Mouse (Mus musculus) embryonic stem cell, embryonic (primary cell): ENCODE results near the gene 4930590J08Rik.

Experiments used
- CTCF ChIA-PET, 4 experiments: fragments of 300-600 bp in 2 of 4; fragments of 350-600 bp in 2 of 4; sonication (Branson Sonifier 250); formaldehyde crosslinking; loops; one replicate each; lab custom pipeline; 2022; ENCODE audit warnings: inconsistent platforms in 2 of 4; lab: Charles Lee
- POLR2A ChIA-PET, 4 experiments: fragments of 300-600 bp in 2 of 4; fragments of 350-600 bp in 2 of 4; sonication (Branson Sonifier 250); formaldehyde crosslinking; loops; one replicate each; lab custom pipeline; 2022; ENCODE audit warnings: antibody characterized with exemption in 4 of 4, inconsistent platforms in 1 of 4; lab: Charles Lee

The 4930590J08Rik gene

GRCm38 (mm10) chr6:91996072-91996471, 93.5 kb downstream of the 4930590J08Rik start:
- CTCF ChIA-PET: interaction anchor here in 1 of 4 experiments (0.7 kb wide), 1 partner anchor 486 kb away, joined by 3 read pairs; no protein-coding TSS in a partner anchor
- POLR2A ChIA-PET: interaction anchor here in 1 of 4 experiments (0.6 kb wide), 1 partner anchor 51 kb away, joined by 5 read pairs; no protein-coding TSS in a partner anchor
